8 mouse cellular contexts compared by ENCODE assay signal in genomic region chr16:4551056-4551455, GRCm38 (mm10). TPM values are rescaled to one million over a fixed set of nuclear protein-coding genes. Genes with fewer than 3 reads are reported as not detected.
DNase-seq lines count a peak whose midpoint lies in the region; ATAC-seq and TF ChIP-seq lines count a peak whose summit lies in the region.

No protein-coding gene starts in this region.

- H3K9ac ChIP-seq in liver, adult 2 months (ENCODE audit: low read depth, low read length) = no peak overlapping the region
- H3K9ac ChIP-seq in stomach, embryonic 15.5 days = no peak overlapping the region

- peaks cover 2% of the 10 kb centered on the region; the same call in 1 of the 2 replicates for H3K79me2 ChIP-seq in liver, adult 2 months (ENCODE audit: control insufficient read depth, insufficient read depth, low read length)

- no peak overlapping the region for H3K27ac ChIP-seq in liver, adult 2 months (replicated peaks; ENCODE audit: insufficient read depth, low read depth, low read length)
- 0 out of 2 replicates have a peak overlapping the region, but pooled peaks have one; percentile 83 for H3K27ac ChIP-seq in stomach, embryonic 15.5 days

- no peaks in the 10 kb centered on the region for H3K27me3 ChIP-seq in liver, adult 2 months (ENCODE audit: control insufficient read depth, insufficient read depth, low read length)
- no peaks in the 10 kb centered on the region for H3K27me3 ChIP-seq in stomach, embryonic 15.5 days (replicated peaks)

- peak; percentile 73 for DNase-seq in urinary bladder, postnatal 14 days (ENCODE audit: low spot score)
- no peak for DNase-seq in urinary bladder, postnatal 10 days (ENCODE audit: low spot score)
- peak; percentile 84 for DNase-seq in embryo, embryonic 10.5 days (ENCODE audit: low spot score)
- DNase-seq in gastrocnemius, postnatal 36 days = peak; percentile 55 to 61
- peak; percentile 80 for DNase-seq in kidney, adult 18-20 months
- DNase-seq in liver, adult 2 months (ENCODE audit: extremely low read depth, low read depth, low spot score) = peak; percentile 49

- intact Hi-C loops in gastrocnemius, postnatal 36 days (cut with DNase I) = loop anchor here (2.0 kb wide), 1 partner anchor 56 kb away; no protein-coding TSS in a partner anchor

- peaks cover 4% of the 10 kb centered on the region; the same call in 1 of the 2 replicates for H3K36me3 ChIP-seq in liver, adult 2 months (ENCODE audit: control insufficient read depth, insufficient read depth, low read length)
- H3K36me3 ChIP-seq in stomach, embryonic 15.5 days = peaks cover 20% of the 10 kb centered on the region; the same call in 1 of the 2 replicates

- no peak overlapping the region for H3K4me3 ChIP-seq in liver, adult 2 months (ENCODE audit: insufficient read depth, low read depth, low read length)
- H3K4me3 ChIP-seq in stomach, embryonic 15.5 days (replicated peaks) = no peak overlapping the region

- peak; percentile 99 for TF ChIP-seq CTCF in liver, adult 2 months (IDR thresholded peaks at IDR 0.05; ENCODE audit: low read depth, low read length)

- no peak for TF ChIP-seq POLR2A in liver, adult 2 months (IDR thresholded peaks at IDR 0.05; ENCODE audit: extremely low read depth, insufficient read depth, low read length)

- H3K9me3 ChIP-seq in stomach, embryonic 15.5 days = no peaks in the 10 kb centered on the region

- 42% methylated on average over 13 of the region's 13 CpGs for WGBS in liver, adult 2 months
- WGBS in stomach, embryonic 15.5 days = 39% methylated on average over 13 of the region's 13 CpGs

- peak; percentile 81 for ATAC-seq in monocyte, adult 5-6 weeks (replicated peaks; ENCODE audit: insufficient number of reproducible peaks, low FRiP score, low TSS enrichment, poor library complexity, severe bottlenecking)
- peak; percentile 29; the same call in 1 of the 2 replicates for ATAC-seq in stomach, embryonic 15.5 days (ENCODE audit: insufficient read depth, low FRiP score, low read depth)

- no peak overlapping the region for H3K4me2 ChIP-seq in stomach, embryonic 15.5 days

- H3K4me1 ChIP-seq in liver, adult 2 months (ENCODE audit: control insufficient read depth, insufficient read depth, low read length) = no peaks in the 10 kb centered on the region
- peaks cover 45% of the 10 kb centered on the region for H3K4me1 ChIP-seq in stomach, embryonic 15.5 days

RNA-seq across cellular contexts. Expression of gene Tfap4, which starts 8.6 kb away (rescaled TPM):
- 1 to 10 TPM; 2.6 to 4.1 TPM for total RNA-seq in gastrocnemius, postnatal 36 days (2021)
- total RNA-seq in liver, adult 2 months (2014; rRNA removed) = 3.2 and 3.8 TPM in 2 replicates
- polyA plus RNA-seq in liver, adult 2 months (2012; rRNA removed) = 2.5 and 2.8 TPM in 2 replicates
- 2.7 to 14.0 TPM (median 4.0 TPM) in 3 replicates for total RNA-seq in monocyte, adult 5-6 weeks (2017)
- 20.3 and 22.4 TPM in 2 replicates for polyA plus RNA-seq in stomach, embryonic 15.5 days (2015; fragmentation: Nextera tagmentation; extraction: Ambion mirVana)

RNA-seq across cellular contexts. Expression of gene Srl, which starts 9.4 kb away (rescaled TPM):
- total RNA-seq in gastrocnemius, postnatal 36 days (2021) = 1,000 to 10,000 TPM; 1,182 to 1,390 TPM
- total RNA-seq in liver, adult 2 months (2014; rRNA removed) = 2.1 and 2.7 TPM in 2 replicates
- polyA plus RNA-seq in liver, adult 2 months (2012; rRNA removed) = 0.50 and 0.66 TPM in 2 replicates
- 0.29 to 0.38 TPM in 2 of 3 replicates, not detected in the other for total RNA-seq in monocyte, adult 5-6 weeks (2017)
- polyA plus RNA-seq in stomach, embryonic 15.5 days (2015; fragmentation: Nextera tagmentation; extraction: Ambion mirVana) = 9.3 and 13.7 TPM in 2 replicates

RNA-seq across cellular contexts. Expression of gene Glis2, which starts 43.5 kb away (rescaled TPM):
- 1 to 10 TPM; 5.9 to 7.0 TPM for total RNA-seq in gastrocnemius, postnatal 36 days (2021)
- 0.47 and 0.55 TPM in 2 replicates for total RNA-seq in liver, adult 2 months (2014; rRNA removed)
- polyA plus RNA-seq in liver, adult 2 months (2012; rRNA removed) = 1.7 and 2.5 TPM in 2 replicates
- total RNA-seq in monocyte, adult 5-6 weeks (2017) = 0.19 to 0.76 TPM (median 0.64 TPM) in 3 replicates
- polyA plus RNA-seq in stomach, embryonic 15.5 days (2015; fragmentation: Nextera tagmentation; extraction: Ambion mirVana) = 27.9 and 30.6 TPM in 2 replicates

Comparison
In these comparisons a context has a peak if more than half of its experiments do, and no peak if none do; other contexts are left out.
1. RNA of gene Srl, which starts 9.4 kb away (total RNA-seq): 1,182 to 1,390 TPM in gastrocnemius, postnatal 36 days; 2.1 to 2.7 TPM in liver, adult 2 months and 0.29 to 0.38 TPM in monocyte, adult 5-6 weeks; every median in the first group is over 100 times any median in the second.